Mouse (Mus musculus): Measurements from ENCODE around the gene Tulp2. TPM values are rescaled to one million over a fixed set of nuclear protein-coding genes. Genes with fewer than 3 reads are reported as not detected.
"Not testable (repeated sequence)": the region's sequence is repeated elsewhere in the genome, so short reads cannot be mapped to it uniquely, and the experiment has no call there.

Gene Tulp2
- total RNA-seq, 2 experiments from 2014 or later: 0.21 TPM; not detected in 1

- no peak for DNase-seq (ENCODE audit: low spot score in 2 of 2)
Measured at GRCm38 (mm10) chr7:45486761-45487415, 5.2 kb downstream of the Tulp2 start, which contains the start of gene Gm45808. Gene Gm45808 (minus strand): TSS chr7:45486811.

GRCm38 (mm10) chr7:45487861-45488292 lies 6.2 kb downstream of the Tulp2 start:
- no peak for DNase-seq (ENCODE audit: low spot score in 2 of 2)

- peak; percentile 47 to 49 for DNase-seq (ENCODE audit: low spot score in 2 of 2)
Measured at GRCm38 (mm10) chr7:45488293-45489204, 6.9 kb downstream of the Tulp2 start, which contains the start of gene Dhdh. Gene Dhdh (minus strand): TSS chr7:45488805.

GRCm38 (mm10) chr7:45489578-45489977 lies 7.9 kb downstream of the Tulp2 start:
- no peak for DNase-seq (ENCODE audit: low spot score in 2 of 2)

- peak; percentile 24 to 30 for DNase-seq (ENCODE audit: low spot score in 2 of 2)
Measured at GRCm38 (mm10) chr7:45490822-45491221, 9.1 kb downstream of the Tulp2 start.

- no peak for DNase-seq (ENCODE audit: low spot score in 2 of 2)
Measured at GRCm38 (mm10) chr7:45491264-45491663, 9.6 kb downstream of the Tulp2 start.

- no peak for DNase-seq (ENCODE audit: low spot score in 2 of 2)
Measured at GRCm38 (mm10) chr7:45492225-45492844, 10.7 kb downstream of the Tulp2 start.

GRCm38 (mm10) chr7:45492951-45493350 lies 11.3 kb downstream of the Tulp2 start:
- DNase-seq (ENCODE audit: low spot score in 2 of 2): no peak

GRCm38 (mm10) chr7:45494548-45494947 lies 12.9 kb downstream of the Tulp2 start:
- no peak for DNase-seq (ENCODE audit: low spot score in 2 of 2)

GRCm38 (mm10) chr7:45498427-45498826 lies 16.8 kb downstream of the Tulp2 start:
- DNase-seq (ENCODE audit: low spot score in 2 of 2): no peak

- DNase-seq (ENCODE audit: low spot score in 2 of 2): no peak
Measured at GRCm38 (mm10) chr7:45507583-45507982, 25.9 kb downstream of the Tulp2 start.

GRCm38 (mm10) chr7:45508561-45508960 lies 26.9 kb downstream of the Tulp2 start:
- no peak for DNase-seq (ENCODE audit: low spot score in 2 of 2)

- no peak for DNase-seq (ENCODE audit: low spot score in 2 of 2)
Measured at GRCm38 (mm10) chr7:45509181-45509882, 27.7 kb downstream of the Tulp2 start.

- peak; percentile 88 to 91 for DNase-seq (ENCODE audit: low spot score in 2 of 2)
Measured at GRCm38 (mm10) chr7:45509912-45510787, 28.5 kb downstream of the Tulp2 start, which contains the start of gene Nucb1. Gene Nucb1 (minus strand): TSS chr7:45510406.

GRCm38 (mm10) chr7:45514411-45514810 lies 32.7 kb downstream of the Tulp2 start:
- DNase-seq (ENCODE audit: low spot score in 2 of 2): no peak

GRCm38 (mm10) chr7:45515436-45515835 lies 33.8 kb downstream of the Tulp2 start:
- DNase-seq (ENCODE audit: low spot score in 2 of 2): no peak

- not testable (repeated sequence) for DNase-seq (ENCODE audit: low spot score in 2 of 2)
Measured at GRCm38 (mm10) chr7:45516846-45517245, 35.2 kb downstream of the Tulp2 start.

GRCm38 (mm10) chr7:45518618-45519017 lies 36.9 kb downstream of the Tulp2 start:
- DNase-seq (ENCODE audit: low spot score in 2 of 2): no peak

- no peak for DNase-seq (ENCODE audit: low spot score in 2 of 2)
Measured at GRCm38 (mm10) chr7:45519345-45520120, 37.9 kb downstream of the Tulp2 start.

All from left cerebral cortex, adult 18-20 months (tissue).